Mouse (Mus musculus) layer of hippocampus, adult 9-11 months (tissue): ENCODE measurements at regions not wholly inside any gene's neighbourhood (a gene's known extent, or its start where the extent isn't known, plus 50 kb on each side); places are given as distances from the start of the nearest gene placed in this dataset.

Experiments used
- DNase-seq: peaks from one replicate; pipeline ENCODE4 v3.0.0; 2022

DNA sequence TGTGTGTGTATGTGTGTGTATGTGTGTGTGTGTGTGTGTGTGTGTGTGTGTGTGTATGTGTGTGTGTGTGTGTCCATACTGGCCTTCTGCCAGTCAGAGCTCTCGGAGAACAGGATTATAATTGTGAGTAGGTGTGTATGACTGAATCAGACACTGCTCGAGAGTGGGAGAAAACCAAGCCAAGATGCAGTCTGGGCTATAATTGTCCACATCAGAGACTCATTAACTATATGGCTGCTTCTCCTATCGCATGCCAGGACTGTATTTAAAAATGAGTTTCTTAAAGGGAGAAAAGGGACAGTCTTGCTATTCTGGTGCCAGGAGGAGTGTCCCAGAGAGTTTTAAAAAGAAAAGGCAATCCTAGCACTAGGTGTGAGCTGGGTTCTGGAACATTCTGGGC, 58.7 kb upstream of the Adpgk start:
- peak; percentile 12 for DNase-seq

DNA sequence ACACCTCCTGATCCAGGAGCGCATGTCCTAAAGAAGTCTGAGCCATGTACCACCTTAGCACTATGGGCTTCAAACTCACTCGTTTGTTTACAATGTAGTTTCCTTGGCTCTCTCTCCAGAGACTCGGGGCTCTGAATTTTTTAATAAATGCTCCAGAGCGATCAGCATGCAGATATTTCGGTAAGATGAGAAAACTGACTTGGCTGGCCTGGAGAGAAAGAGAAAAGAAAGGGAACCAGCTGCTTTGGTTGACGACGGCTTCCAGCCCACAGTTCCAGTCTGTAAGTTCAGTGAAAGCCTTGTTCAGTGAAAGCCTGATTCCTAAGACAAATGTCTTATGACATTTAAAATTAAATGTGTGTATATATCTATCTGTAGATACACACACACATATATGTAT, 59.4 kb upstream of the Adpgk start:
- DNase-seq, result no peak

- no peak for DNase-seq
Measured at GRCm38 (mm10) chr9:59231186-59231585, 60.2 kb upstream of the Adpgk start.

DNA sequence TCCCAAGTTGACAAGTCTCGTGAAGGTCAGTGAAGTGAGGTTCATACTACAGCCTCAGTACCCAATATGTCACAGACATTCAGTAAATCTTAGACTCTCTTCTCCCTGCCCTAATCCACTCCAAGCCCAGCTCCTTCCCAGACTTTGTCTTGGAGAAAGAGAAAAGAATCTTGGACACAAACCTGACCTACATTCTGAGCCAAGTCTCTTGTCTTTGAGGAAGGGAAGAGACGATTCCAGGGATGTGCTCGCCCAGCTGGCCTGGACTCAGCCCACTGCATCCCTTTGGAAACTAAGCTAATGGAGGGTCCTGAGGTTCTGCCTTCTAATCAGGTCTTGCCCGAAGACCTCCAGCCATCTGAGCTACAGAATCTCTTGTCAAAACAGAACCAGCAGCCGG, 61.2 kb upstream of the Adpgk start:
- no peak for DNase-seq

DNA sequence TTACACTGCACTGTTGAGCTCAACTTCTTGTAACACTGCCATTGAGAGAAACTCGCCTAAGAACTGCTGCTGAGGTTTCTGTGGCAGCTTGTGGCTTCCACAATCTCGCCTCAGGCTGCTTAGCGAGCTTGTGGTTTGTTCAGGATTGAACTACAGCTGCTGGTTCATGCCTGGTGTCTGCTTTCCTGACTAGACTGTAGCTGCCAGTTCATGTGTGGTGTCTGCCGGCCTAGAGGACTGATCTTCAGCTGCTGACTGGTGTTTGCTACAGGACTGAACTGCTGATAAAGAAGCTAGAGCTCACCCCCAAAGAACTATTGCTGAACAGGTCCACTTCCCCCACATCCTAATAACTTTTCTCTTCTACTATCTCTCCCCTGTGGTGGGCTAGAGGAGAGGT, 63.4 kb upstream of the Adpgk start:
- DNase-seq, result no peak

GRCm38 (mm10) chr9:59226361-59226760, 65.0 kb upstream of the Adpgk start:
- DNase-seq, result no peak

GRCm38 (mm10) chr9:59219277-59219676, 72.1 kb upstream of the Adpgk start:
- DNase-seq, result no peak

DNA sequence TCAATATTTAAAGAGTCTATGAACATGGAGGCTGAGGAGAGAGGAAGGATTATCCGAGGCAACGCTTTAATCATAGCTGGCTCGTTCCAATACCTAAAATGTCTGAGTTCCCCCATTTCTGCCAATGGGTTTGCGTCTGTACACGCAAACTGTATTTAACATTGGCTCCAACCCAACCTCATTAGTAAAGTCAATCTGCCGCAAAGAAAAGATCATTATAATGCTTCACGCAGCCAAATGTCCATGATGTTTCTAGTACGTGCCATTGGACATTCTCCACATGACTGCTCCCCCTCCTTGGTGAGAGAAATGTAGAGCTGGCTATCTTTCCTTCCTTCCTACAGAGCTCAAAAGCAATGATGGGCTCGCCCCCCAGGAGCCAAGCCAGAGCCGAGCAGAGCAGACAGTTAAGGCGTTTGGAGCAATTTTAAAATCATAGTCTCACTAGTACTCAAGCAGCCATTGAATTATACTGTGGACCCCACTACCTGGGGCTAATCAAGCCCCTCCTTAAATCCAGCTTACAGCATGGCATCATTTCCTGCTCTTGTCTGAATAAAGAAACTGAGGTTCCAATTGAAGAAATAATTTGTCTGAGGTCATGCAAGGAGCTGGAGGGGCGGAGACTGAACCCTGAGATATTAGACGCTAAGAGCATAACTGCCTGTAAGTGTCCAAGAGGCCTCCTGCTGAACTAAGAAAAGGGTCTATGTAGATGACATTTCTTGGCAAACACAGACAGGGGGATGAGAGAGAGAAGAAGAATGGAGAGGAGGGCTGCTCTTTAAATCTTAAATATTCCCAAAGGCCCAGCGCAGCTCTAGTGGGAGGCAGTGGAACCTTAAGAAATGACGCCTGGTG, 88.5 kb upstream of the Adpgk start:
- peak; percentile 36 for DNase-seq

DNA sequence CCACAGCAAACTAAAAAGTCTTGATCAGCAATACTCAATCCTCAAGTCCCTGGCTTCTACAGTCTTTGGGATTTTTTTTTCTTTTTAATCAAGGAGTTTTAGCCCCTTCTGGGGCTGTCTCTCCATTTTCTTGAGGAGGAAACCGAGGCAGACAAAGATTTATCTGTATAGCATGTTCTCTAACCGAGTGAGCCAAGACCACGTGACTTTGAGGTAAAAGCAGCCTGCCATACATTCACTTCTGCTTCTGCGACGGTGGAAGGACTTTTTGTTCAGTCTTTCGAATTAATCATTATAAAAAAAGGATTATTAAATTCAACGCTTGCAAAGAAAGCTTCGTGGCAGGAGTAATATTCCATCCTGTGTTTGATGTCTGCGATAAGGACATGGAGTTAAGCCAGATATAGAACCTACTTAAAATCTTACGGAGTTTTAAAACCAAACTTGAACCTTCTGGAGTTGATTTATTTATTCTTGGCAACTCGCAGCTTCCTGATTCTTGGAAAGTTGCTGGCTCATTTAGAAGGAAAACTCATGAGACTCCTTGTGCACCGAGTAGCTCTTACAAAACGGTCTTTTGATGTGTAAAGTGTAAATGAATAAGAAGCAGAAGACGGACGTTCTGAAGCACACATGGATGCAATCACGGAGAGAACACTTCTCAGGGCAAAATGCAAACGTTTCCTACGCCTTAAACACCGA, 91.7 kb upstream of the Adpgk start:
- no peak for DNase-seq

- DNase-seq, result no peak
Measured at GRCm38 (mm10) chr9:59198221-59198875, 93.0 kb upstream of the Adpgk start.

DNA sequence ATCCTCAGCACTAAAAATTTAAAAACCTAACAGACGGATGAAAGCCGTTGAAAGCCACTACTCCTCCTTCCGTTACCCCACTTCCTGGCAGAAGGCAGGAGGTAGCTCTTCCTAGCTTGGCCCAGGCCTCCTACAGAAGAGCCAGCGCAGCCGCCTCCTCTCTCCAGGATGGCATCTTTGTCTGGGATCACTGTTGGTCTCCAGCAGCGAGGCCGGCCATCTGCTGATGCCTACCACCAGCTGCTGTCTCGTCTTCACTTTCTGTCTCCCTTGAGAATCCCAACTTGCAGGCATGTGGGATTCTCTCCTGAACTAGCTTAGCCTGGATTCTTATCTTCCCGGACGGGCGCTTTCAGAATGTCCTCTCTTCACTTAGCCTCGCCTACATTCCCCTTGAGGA, 93.9 kb upstream of the Adpgk start:
- peak; percentile 78 for DNase-seq

DNA sequence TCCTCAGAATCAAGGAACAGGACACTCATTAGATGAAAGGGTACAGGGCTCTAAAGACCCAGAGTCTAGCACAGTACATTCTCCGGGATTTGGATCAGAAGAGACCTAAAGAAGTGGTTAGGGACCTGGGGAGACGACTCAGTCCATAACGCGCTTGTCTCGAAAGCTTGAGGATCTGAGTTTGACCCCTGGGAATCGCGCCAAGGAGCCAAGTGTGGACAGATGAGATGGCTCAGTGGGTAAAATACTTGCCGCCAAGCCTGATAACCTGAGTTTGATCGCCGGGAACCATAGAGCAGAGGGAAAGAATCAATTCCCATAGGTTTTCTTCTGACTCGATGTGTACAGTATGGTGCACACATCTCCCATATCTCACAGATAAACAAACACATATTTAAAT, 97.4 kb upstream of the Adpgk start:
- no peak for DNase-seq

DNA sequence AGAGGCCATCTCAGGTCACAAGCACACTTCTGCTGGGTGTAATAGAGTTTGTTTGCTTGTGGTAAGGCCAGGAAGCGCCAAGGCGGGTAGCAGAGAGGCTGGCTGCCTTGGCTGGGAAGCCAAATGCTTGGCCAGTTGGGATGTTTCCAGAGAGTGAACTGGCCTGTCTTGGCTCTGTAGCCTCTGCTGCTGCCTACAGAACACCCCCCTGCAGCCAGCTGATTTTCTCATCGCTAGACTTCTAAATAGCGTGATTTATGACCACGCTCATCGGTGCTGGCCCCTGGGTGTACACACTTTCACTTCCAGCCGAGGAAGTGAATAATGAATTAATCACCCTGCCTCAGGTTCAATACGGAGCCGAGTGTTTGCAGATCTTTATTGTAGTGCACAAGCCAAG, 102.2 kb upstream of the Adpgk start:
- DNase-seq, result peak; percentile 33

GRCm38 (mm10) chr9:59188411-59188810, 102.9 kb upstream of the Adpgk start:
- no peak for DNase-seq

DNA sequence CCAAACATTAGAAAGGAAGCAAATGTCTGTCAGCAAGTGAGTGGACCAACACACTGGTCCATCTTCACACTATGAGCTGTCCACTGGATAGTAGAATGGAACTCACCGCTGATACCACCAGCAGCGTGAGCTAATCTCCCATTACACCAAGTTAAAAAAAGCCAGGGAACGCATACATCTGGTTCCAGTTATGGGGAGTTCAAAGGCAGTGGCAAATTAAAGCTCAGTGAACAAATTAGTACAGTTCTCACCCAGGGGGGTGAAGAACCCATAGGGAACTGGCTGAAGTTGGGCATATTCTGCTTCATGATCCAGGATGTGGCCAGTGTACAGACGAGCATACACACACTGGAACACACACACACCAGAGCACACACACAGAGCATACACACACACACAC, 105.0 kb upstream of the Adpgk start:
- no peak for DNase-seq

DNA sequence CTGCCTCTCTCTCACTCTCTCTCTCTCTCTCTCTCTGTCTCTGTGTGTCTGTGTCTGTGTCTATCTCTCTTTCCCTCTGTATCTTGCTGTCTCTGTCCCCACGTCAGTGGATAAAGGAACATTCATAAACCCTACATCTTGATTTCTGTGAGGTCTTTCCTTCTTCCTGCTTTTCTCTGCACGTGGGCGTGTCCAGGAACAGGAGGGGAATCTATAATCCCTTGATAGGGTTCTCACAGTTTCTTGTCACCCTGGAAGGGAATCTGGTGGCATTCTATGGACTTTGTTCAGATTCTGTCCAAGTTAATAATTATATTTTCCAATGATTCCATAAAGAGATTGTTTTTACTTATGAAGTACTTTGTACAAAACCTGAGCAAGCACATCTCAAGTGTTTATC, 107.3 kb upstream of the Adpgk start:
- no peak for DNase-seq

- no peak for DNase-seq
Measured at GRCm38 (mm10) chr9:59182906-59183305, 108.5 kb upstream of the Adpgk start.

- peak; percentile 55 for DNase-seq
Measured at GRCm38 (mm10) chr9:59182490-59182889, 108.9 kb upstream of the Adpgk start.

GRCm38 (mm10) chr9:59171576-59171975, 119.8 kb upstream of the Adpgk start:
- peak; percentile 10 for DNase-seq

DNA sequence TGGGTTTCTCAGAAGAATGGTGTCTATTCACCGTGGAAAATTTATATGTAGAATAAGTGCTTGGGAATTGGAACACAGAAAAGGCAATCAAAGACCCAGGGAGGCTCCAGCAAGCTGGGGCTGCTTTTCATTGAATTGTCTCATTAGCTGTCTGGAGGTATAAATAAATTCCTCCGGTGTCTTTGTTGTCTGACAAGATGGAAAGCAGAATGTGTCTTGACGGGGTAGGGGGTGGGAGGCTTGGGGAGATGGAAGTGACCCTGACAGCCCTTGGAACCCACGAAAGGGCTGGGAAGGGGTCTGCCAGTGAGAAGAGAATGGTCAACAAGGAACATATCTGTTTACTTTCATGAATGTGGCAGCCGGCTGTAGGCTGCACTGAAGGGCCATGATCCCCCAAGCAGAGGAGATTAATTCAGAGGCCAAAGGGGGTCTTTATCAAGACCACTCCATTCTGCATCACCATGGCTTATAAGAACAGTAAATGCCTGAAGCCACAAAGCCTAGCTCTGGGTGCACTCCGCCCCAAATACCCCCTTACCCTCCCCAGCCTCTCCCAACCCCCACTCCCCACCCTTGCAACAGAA, 127.2 kb upstream of the Neo1 start:
- no peak for DNase-seq

GRCm38 (mm10) chr9:59162954-59163353, 126.7 kb upstream of the Neo1 start:
- DNase-seq, result no peak

DNA sequence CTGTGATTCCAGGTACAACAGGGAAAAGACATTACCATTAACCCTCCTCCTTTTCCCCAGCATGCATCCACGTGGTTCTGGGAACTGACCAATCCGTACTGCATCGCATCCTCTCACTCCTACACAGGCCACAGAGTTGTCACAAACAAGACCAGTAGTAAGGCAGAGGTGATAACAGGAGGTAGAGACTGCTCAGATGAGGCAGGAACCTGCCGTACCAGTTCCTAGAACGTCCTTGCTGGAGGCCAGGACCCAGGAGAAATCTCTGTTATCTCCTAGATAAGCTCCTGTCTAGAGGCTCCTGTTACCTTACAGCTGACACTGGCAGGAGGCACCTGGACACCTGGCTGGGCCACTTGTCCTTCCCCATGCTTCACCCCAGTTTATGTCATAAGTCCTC, 121.4 kb upstream of the Neo1 start:
- no peak for DNase-seq

DNA sequence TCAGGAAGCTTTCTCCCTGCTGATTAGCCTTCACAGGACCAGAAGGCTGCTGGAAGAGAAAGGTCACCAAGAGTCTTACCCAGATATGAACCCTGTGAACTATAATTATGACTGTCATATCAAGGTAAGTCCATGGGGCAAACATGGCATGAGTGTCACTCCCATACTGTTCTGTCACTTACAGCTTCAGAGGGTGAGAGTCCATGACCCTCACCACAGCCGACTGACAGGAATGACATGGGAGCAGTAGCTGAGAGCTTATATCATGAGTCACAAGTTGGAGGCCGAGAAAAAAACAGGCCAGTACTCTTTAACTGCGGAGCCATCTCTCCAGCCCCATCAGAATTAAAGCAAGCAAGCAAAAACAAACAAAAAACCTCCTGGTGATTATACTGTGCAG, 117.7 kb upstream of the Neo1 start:
- no peak for DNase-seq

GRCm38 (mm10) chr9:59153126-59153525, 116.9 kb upstream of the Neo1 start:
- no peak for DNase-seq
